Mouse (Mus musculus) C2C12 (cell line): ENCODE measurements around the gene Defb48.

ENCODE experiments used
- CEBPB ChIP-seq: IDR thresholded peaks from one replicate; pipeline ENCODE4 v1.6.1; 2011; ENCODE audit warnings: low read depth, mild to moderate bottlenecking, control low read depth, moderate library complexity
- CTCF ChIP-seq: IDR thresholded peaks from one replicate; pipeline ENCODE4 v1.5.1; 2011; ENCODE audit not compliant: control insufficient read depth, insufficient read depth, insufficient read length
- FOSL1 ChIP-seq: IDR thresholded peaks from one replicate; pipeline ENCODE4 v1.8.0; 2011; ENCODE audit warnings: mild to moderate bottlenecking, low read length; ENCODE audit not compliant: poor library complexity, insufficient read depth, severe bottlenecking
- MAX ChIP-seq: IDR thresholded peaks from one replicate; pipeline ENCODE4 v1.6.1; 2011; ENCODE audit warnings: mild to moderate bottlenecking, control low read depth
- MYOG ChIP-seq: IDR thresholded peaks from one replicate; pipeline ENCODE4 v1.6.1; 2011; ENCODE audit not compliant: control insufficient read depth, insufficient read length; ENCODE audit errors: extremely low read depth

DNA sequence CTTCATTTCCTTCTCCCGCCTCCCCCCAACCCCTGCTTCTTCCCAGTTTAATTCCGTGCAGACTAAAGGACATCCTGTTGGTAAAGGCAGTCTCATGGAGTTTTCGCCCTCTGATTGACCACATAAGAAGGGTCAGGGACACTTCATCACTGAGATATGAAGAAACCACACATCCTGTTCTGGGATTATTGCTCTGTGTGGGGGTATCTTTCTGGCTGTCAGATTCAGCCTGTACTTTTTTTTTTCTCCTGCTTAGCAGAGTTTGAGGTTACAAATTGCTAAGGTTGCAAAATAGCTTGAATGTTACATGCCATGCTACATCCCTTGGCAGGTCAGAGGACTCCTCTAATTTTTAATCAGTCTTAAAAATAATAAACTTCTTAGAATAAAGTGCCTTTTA lies 7.0 kb upstream of the Defb48 start:
- TF ChIP-seq CTCF (no peak), FOSL1 (peak; percentile 53), CEBPB (peak; percentile 81), MAX (peak; percentile 71), MYOG (no peak)
